Mouse (Mus musculus): ENCODE results near the gene Npcd. TPM values are rescaled to one million over a fixed set of nuclear protein-coding genes. Genes with fewer than 3 reads are reported as not detected.

Gene Npcd
- polyA plus RNA-seq, 1 experiment: 1.7 TPM

GRCm38 (mm10) chr15:79807050-79807449, 27.0 kb downstream of the Npcd start:
- no peak for DNase-seq
- TF ChIP-seq CTCF (IDR thresholded peaks at IDR 0.05; ENCODE audit: borderline replicate concordance, insufficient read depth, low read depth, low read length): no peak
- TF ChIP-seq POLR2A (IDR thresholded peaks at IDR 0.05; ENCODE audit: borderline replicate concordance, insufficient read depth, low read length): no peak
- WGBS: 11% methylated on average over 1 of the region's 1 CpGs

GRCm38 (mm10) chr15:79805246-79805645, 28.8 kb downstream of the Npcd start:
- Histone ChIP-seq H3K27ac (ENCODE audit: insufficient read depth, low read length) (0 out of 2 replicates have a peak overlapping the region, but pooled peaks have one; percentile 82), H3K4me1 (ENCODE audit: control insufficient read depth, insufficient read depth, low read length) (peaks cover 39% of the 10 kb centered on the region), H3K27me3 (ENCODE audit: control insufficient read depth, insufficient read depth, low read length) (no peaks in the 10 kb centered on the region), H3K4me3 (replicated peaks; ENCODE audit: insufficient read depth, low read depth, low read length) (peak overlapping the region; percentile 68)
- WGBS: 47% methylated on average over 8 of the region's 8 CpGs
- no peak for DNase-seq
- TF ChIP-seq POLR2A (IDR thresholded peaks at IDR 0.05; ENCODE audit: borderline replicate concordance, insufficient read depth, low read length) (no peak), CTCF (IDR thresholded peaks at IDR 0.05; ENCODE audit: borderline replicate concordance, insufficient read depth, low read depth, low read length) (no peak)

More at GRCm38 (mm10) chr15:79807050-79807449, 27.0 kb downstream of the Npcd start:
- no peaks in the 10 kb centered on the region for H3K27me3 ChIP-seq (ENCODE audit: control insufficient read depth, insufficient read depth, low read length)
- no peak overlapping the region for H3K4me3 ChIP-seq (replicated peaks; ENCODE audit: insufficient read depth, low read depth, low read length)
- no peak overlapping the region for H3K27ac ChIP-seq (ENCODE audit: insufficient read depth, low read length)
- peaks cover 41% of the 10 kb centered on the region for H3K4me1 ChIP-seq (ENCODE audit: control insufficient read depth, insufficient read depth, low read length)

GRCm38 (mm10) chr15:79804352-79805071, 29.5 kb downstream of the Npcd start, which contains the start of gene Nptxr:
Gene Nptxr (minus strand): TSS chr15:79804766.
- DNase-seq: peak; percentile 79 to 81
- Histone ChIP-seq H3K27ac (ENCODE audit: insufficient read depth, low read length) (peak within 1 kb of the TSS; percentile 82), H3K4me1 (ENCODE audit: control insufficient read depth, insufficient read depth, low read length) (peaks cover 36% of the 10 kb centered on the region), H3K27me3 (ENCODE audit: control insufficient read depth, insufficient read depth, low read length) (no peaks in the 10 kb centered on the region), H3K4me3 (replicated peaks; ENCODE audit: insufficient read depth, low read depth, low read length) (peak within 1 kb of the TSS; percentile 68)
- peak; percentile 79 for TF ChIP-seq POLR2A (IDR thresholded peaks at IDR 0.05; ENCODE audit: borderline replicate concordance, insufficient read depth, low read length)
- TF ChIP-seq CTCF (IDR thresholded peaks at IDR 0.05; ENCODE audit: borderline replicate concordance, insufficient read depth, low read depth, low read length): no peak
- WGBS: 1% methylated on average over 67 of the region's 91 CpGs

- H3K27me3 ChIP-seq (ENCODE audit: control insufficient read depth, insufficient read depth, low read length): no peaks in the 10 kb centered on the region
- peak overlapping the region; percentile 82 for H3K27ac ChIP-seq (ENCODE audit: insufficient read depth, low read length)
- WGBS: 1% methylated on average over 81 of the region's 81 CpGs
- peak; percentile 50 to 63 for DNase-seq
- TF ChIP-seq POLR2A (IDR thresholded peaks at IDR 0.05; ENCODE audit: borderline replicate concordance, insufficient read depth, low read length) (no peak), CTCF (IDR thresholded peaks at IDR 0.05; ENCODE audit: borderline replicate concordance, insufficient read depth, low read depth, low read length) (no peak)
- peak overlapping the region; percentile 68 for H3K4me3 ChIP-seq (replicated peaks; ENCODE audit: insufficient read depth, low read depth, low read length)
- peaks cover 31% of the 10 kb centered on the region for H3K4me1 ChIP-seq (ENCODE audit: control insufficient read depth, insufficient read depth, low read length)
Observed at GRCm38 (mm10) chr15:79803533-79804351, 30.3 kb downstream of the Npcd start.

GRCm38 (mm10) chr15:79802304-79802703, 31.7 kb downstream of the Npcd start:
- Histone ChIP-seq H3K4me3 (replicated peaks; ENCODE audit: insufficient read depth, low read depth, low read length) (peak overlapping the region; percentile 21), H3K4me1 (ENCODE audit: control insufficient read depth, insufficient read depth, low read length) (peaks cover 41% of the 10 kb centered on the region), H3K27ac (ENCODE audit: insufficient read depth, low read length) (peak overlapping the region; percentile 2), H3K27me3 (ENCODE audit: control insufficient read depth, insufficient read depth, low read length) (no peaks in the 10 kb centered on the region)
- TF ChIP-seq POLR2A (IDR thresholded peaks at IDR 0.05; ENCODE audit: borderline replicate concordance, insufficient read depth, low read length) (no peak), CTCF (IDR thresholded peaks at IDR 0.05; ENCODE audit: borderline replicate concordance, insufficient read depth, low read depth, low read length) (no peak)
- peak; percentile 81 to 86 for DNase-seq
- WGBS: 10% methylated on average over 4 of the region's 4 CpGs

GRCm38 (mm10) chr15:79801646-79802045, 32.4 kb downstream of the Npcd start:
- Histone ChIP-seq H3K4me1 (ENCODE audit: control insufficient read depth, insufficient read depth, low read length) (peaks cover 48% of the 10 kb centered on the region), H3K4me3 (replicated peaks; ENCODE audit: insufficient read depth, low read depth, low read length) (peak overlapping the region; percentile 21), H3K27me3 (ENCODE audit: control insufficient read depth, insufficient read depth, low read length) (no peaks in the 10 kb centered on the region), H3K27ac (ENCODE audit: insufficient read depth, low read length) (peak overlapping the region; percentile 2; the same call in 1 of the 2 replicates)
- TF ChIP-seq POLR2A (IDR thresholded peaks at IDR 0.05; ENCODE audit: borderline replicate concordance, insufficient read depth, low read length) (no peak), CTCF (IDR thresholded peaks at IDR 0.05; ENCODE audit: borderline replicate concordance, insufficient read depth, low read depth, low read length) (no peak)
- WGBS: 36% methylated on average over 2 of the region's 2 CpGs
- no peak for DNase-seq

- no peak overlapping the region for H3K27ac ChIP-seq (ENCODE audit: insufficient read depth, low read length)
- H3K4me1 ChIP-seq (ENCODE audit: control insufficient read depth, insufficient read depth, low read length): peaks cover 55% of the 10 kb centered on the region
- no peaks in the 10 kb centered on the region for H3K27me3 ChIP-seq (ENCODE audit: control insufficient read depth, insufficient read depth, low read length)
- TF ChIP-seq POLR2A (IDR thresholded peaks at IDR 0.05; ENCODE audit: borderline replicate concordance, insufficient read depth, low read length): no peak
- no peak for TF ChIP-seq CTCF (IDR thresholded peaks at IDR 0.05; ENCODE audit: borderline replicate concordance, insufficient read depth, low read depth, low read length)
- 10% methylated on average over 11 of the region's 11 CpGs for WGBS
- peak; percentile 59 to 63 for DNase-seq
- peak overlapping the region; percentile 34 for H3K4me3 ChIP-seq (replicated peaks; ENCODE audit: insufficient read depth, low read depth, low read length)
Observed at GRCm38 (mm10) chr15:79800701-79801100, 33.3 kb downstream of the Npcd start.
